Mouse (Mus musculus) small intestine, adult 2 months (tissue): ENCODE data around the gene Rgs11.

ENCODE experiments used
- CTCF ChIP-seq: fragments of 200-500 bp; IDR thresholded peaks from 2 replicates; pipeline ENCODE4 v1.5.1; 2012; ENCODE audit warnings: low read depth, mild to moderate bottlenecking, control low read depth, inconsistent platforms, low read length, moderate library complexity, mixed read lengths; ENCODE audit not compliant: insufficient replicate concordance, insufficient read length; ENCODE audit errors: extremely low read depth
- POLR2A ChIP-seq: fragments of 200-500 bp; IDR thresholded peaks from 2 replicates; pipeline ENCODE4 v1.6.1; 2012; ENCODE audit warnings: low read depth, mild to moderate bottlenecking, control low read depth, inconsistent platforms, low read length, moderate library complexity

- TF ChIP-seq CTCF, result no peak
- no peak for TF ChIP-seq POLR2A
Observed at GRCm38 (mm10) chr17:26192481-26193190, 10.1 kb upstream of the Rgs11 start.
